Mouse (Mus musculus) myocyte (in vitro differentiated cells): ENCODE measurements around the gene Acoxl. TPM values are rescaled to one million over a fixed set of nuclear protein-coding genes. Genes with fewer than 3 reads are reported as not detected.

Source experiments
- H3K27me3 ChIP-seq: one replicate; pipeline ENCODE4 v1.6.1; 2011; ENCODE audit not compliant: control insufficient read depth, insufficient read depth, insufficient read length
- H3K36me3 ChIP-seq: one replicate; pipeline ENCODE4 v1.6.1; 2011; ENCODE audit not compliant: control insufficient read depth, insufficient read depth
- H3K4me2 ChIP-seq: one replicate; pipeline ENCODE4 v1.6.1; 2011; ENCODE audit warnings: low read depth, control low read depth
- H3K4me3 ChIP-seq: one replicate; pipeline ENCODE4 v1.5.1; 2011; ENCODE audit warnings: mild to moderate bottlenecking, control low read depth, moderate library complexity
- H3K79me2 ChIP-seq: one replicate; pipeline ENCODE4 v1.6.1; 2011; ENCODE audit not compliant: control insufficient read depth, insufficient read depth
- H3ac ChIP-seq: one replicate; pipeline ENCODE4 v1.6.1; 2011; ENCODE audit not compliant: control insufficient read depth, insufficient read length
- CEBPB ChIP-seq: IDR thresholded peaks from 2 replicates; pipeline ENCODE4 v1.6.1; 2011; ENCODE audit warnings: mild to moderate bottlenecking, moderate library complexity; ENCODE audit not compliant: poor library complexity, insufficient read depth, severe bottlenecking
- E2F4 ChIP-seq: IDR thresholded peaks from one replicate; pipeline ENCODE4 v1.6.1; 2011; ENCODE audit warnings: mild to moderate bottlenecking, control low read depth, moderate library complexity; ENCODE audit not compliant: insufficient read depth
- MAX ChIP-seq: IDR thresholded peaks from one replicate; pipeline ENCODE4 v1.6.1; 2011; ENCODE audit warnings: low read depth, mild to moderate bottlenecking, control low read depth
- MYOD1 ChIP-seq, 3 experiments: IDR thresholded peaks; one replicate each; pipeline ENCODE4 v1.6.1; 2011; ENCODE audit warnings: control low read depth in 2 of 3, low read depth in 2 of 3, mild to moderate bottlenecking in 2 of 3, moderate library complexity in 1 of 3; ENCODE audit not compliant: insufficient read length in 2 of 3, control insufficient read depth in 1 of 3
- MYOG ChIP-seq, 3 experiments: IDR thresholded peaks; one replicate each; pipeline ENCODE4 v1.6.1; 2011; ENCODE audit warnings: control low read depth in 2 of 3, low read depth in 2 of 3, mild to moderate bottlenecking in 2 of 3; ENCODE audit not compliant: insufficient read length in 2 of 3, control insufficient read depth in 1 of 3, insufficient read depth in 1 of 3
- POLR2A ChIP-seq: IDR thresholded peaks from one replicate; pipeline ENCODE4 v1.6.1; 2011; ENCODE audit warnings: low read depth, mild to moderate bottlenecking, control low read depth, moderate library complexity; ENCODE audit not compliant: insufficient read length
- POLR2AphosphoS2 ChIP-seq: IDR thresholded peaks from one replicate; pipeline ENCODE4 v1.6.1; 2011; ENCODE audit warnings: low read depth, control low read depth; ENCODE audit not compliant: insufficient read length
- REST ChIP-seq: IDR thresholded peaks from one replicate; pipeline ENCODE4 v1.6.1; 2011; ENCODE audit warnings: mild to moderate bottlenecking, control low read depth, moderate library complexity; ENCODE audit not compliant: insufficient read depth, insufficient read length
- SRF ChIP-seq: IDR thresholded peaks from one replicate; pipeline ENCODE4 v1.6.1; 2011; ENCODE audit warnings: low read depth; ENCODE audit not compliant: control insufficient read depth, insufficient read length
- TCF12 ChIP-seq: IDR thresholded peaks from one replicate; pipeline ENCODE4 v1.6.1; 2011; ENCODE audit warnings: mild to moderate bottlenecking, control low read depth; ENCODE audit not compliant: poor library complexity, insufficient read depth, severe bottlenecking
- TCF3 ChIP-seq: IDR thresholded peaks from one replicate; pipeline ENCODE4 v1.6.1; 2011; ENCODE audit warnings: low read depth, control low read depth; ENCODE audit not compliant: insufficient read length
- USF1 ChIP-seq: IDR thresholded peaks from one replicate; pipeline ENCODE4 v1.6.1; 2011; ENCODE audit warnings: low read depth, mild to moderate bottlenecking, control low read depth, moderate library complexity
- polyA plus RNA-seq: library from polyadenylated mRNA; unstranded; fragments of >200 nt; fragmentation: generic; extraction: Trizol; gene quantifications from one replicate; pipeline ENCODE4 v1.2.1, GENCODE M21; 2012; ENCODE audit warnings: missing spikeins

The Acoxl gene
- polyA plus RNA-seq, 1 experiment = 0.01 TPM

DNA sequence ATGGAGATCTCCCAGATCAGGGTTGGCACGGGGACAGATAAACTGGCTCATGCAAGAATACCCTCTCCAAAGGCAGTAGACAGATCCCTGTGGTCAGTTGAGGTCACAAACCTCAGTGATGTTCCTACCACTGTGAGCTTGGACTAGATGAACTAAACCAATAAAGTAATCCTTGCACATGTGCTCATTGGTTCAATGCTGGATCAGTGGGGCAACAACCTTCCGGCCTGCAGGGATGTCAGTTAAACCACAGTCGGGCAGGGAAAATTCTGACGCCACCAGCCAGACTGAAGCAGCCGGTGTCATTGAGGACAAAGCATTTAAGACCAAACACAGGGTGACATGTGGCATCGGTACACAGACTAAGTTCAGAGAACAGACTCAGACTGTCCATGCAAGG lies 224.1 kb downstream of the Acoxl start:
- Histone ChIP-seq H3K79me2 (no peaks in the 10 kb centered on the region), H3K27me3 (no peaks in the 10 kb centered on the region), H3K4me2 (no peak overlapping the region), H3ac (no peak overlapping the region), H3K36me3 (no peaks in the 10 kb centered on the region), H3K4me3 (no peak overlapping the region)
- TF ChIP-seq TCF12 (no peak), POLR2AphosphoS2 (no peak), REST (no peak), MYOD1 (IDR thresholded peaks at IDR 0.05; ENCODE audit: control insufficient read depth in 1 of 3, insufficient read length in 2 of 3, low read depth in 2 of 3) (no peak), TCF3 (no peak), USF1 (no peak), POLR2A (no peak), SRF (no peak), MYOG (IDR thresholded peaks at IDR 0.05; ENCODE audit: control insufficient read depth in 1 of 3, insufficient read depth in 1 of 3, insufficient read length in 2 of 3, low read depth in 2 of 3) (no peak), CEBPB (no peak), E2F4 (no peak), MAX (no peak)

DNA sequence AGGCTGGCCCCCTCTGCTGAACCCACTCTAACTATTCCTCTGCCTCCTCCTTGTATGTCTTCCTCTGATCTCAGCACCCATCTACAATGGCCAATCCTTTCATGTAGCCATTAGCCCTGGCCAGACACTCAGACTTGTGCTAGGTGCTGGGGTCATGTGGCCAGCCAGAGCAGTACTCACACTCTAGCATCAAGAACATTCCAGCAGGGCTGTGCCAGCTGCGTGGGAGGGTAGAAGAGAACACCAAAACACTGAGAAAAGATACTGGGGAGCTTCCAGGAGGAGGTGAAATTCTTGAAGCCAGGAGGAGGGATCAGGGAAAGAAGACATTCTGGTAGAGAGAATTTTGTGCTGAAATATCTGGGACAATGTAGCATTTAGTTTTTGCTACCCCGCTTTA lies 226.3 kb downstream of the Acoxl start:
- no peak overlapping the region for H3ac ChIP-seq
- H3K4me3 ChIP-seq = no peak overlapping the region
- TF ChIP-seq MYOD1 (IDR thresholded peaks at IDR 0.05; ENCODE audit: control insufficient read depth in 1 of 3, insufficient read length in 2 of 3, low read depth in 2 of 3) = no peak
- peak; percentile 6 for TF ChIP-seq USF1
- no peak overlapping the region for H3K4me2 ChIP-seq
- no peaks in the 10 kb centered on the region for H3K27me3 ChIP-seq
- no peaks in the 10 kb centered on the region for H3K36me3 ChIP-seq
- H3K79me2 ChIP-seq = no peaks in the 10 kb centered on the region

DNA sequence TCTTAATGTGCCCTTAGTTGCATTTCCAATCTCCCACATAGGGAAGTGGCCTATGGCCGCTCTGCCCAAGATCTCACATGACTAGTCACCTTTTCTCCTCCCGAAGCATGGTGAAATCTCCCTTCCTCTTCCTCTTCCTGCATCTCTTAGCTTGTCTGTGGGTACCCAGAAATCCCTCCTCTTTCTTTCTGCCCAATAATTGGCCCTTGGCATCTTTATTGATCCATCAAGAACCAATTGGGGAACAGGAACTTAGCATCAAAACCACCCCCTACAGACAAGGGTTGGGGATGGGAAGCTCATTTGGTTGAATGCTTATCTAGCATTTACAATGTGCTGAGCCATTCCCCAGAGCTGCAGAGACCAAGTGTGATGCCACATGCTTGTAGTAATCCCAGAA lies 226.9 kb downstream of the Acoxl start:
- H3K4me3 ChIP-seq = no peak overlapping the region
- H3ac ChIP-seq = no peak overlapping the region
- H3K4me2 ChIP-seq = no peak overlapping the region
- no peaks in the 10 kb centered on the region for H3K36me3 ChIP-seq
- no peaks in the 10 kb centered on the region for H3K27me3 ChIP-seq
- no peaks in the 10 kb centered on the region for H3K79me2 ChIP-seq
- TF ChIP-seq POLR2A = no peak
- no peak for TF ChIP-seq CEBPB

- TF ChIP-seq CEBPB (no peak), MAX (no peak), MYOD1 (IDR thresholded peaks at IDR 0.05; ENCODE audit: control insufficient read depth in 1 of 3, insufficient read length in 2 of 3, low read depth in 2 of 3) (no peak), TCF3 (no peak), E2F4 (no peak), MYOG (IDR thresholded peaks at IDR 0.05; ENCODE audit: control insufficient read depth in 1 of 3, insufficient read depth in 1 of 3, insufficient read length in 2 of 3, low read depth in 2 of 3) (no peak), REST (no peak), POLR2AphosphoS2 (no peak), USF1 (no peak), SRF (no peak), POLR2A (no peak), TCF12 (no peak)
- Histone ChIP-seq H3K36me3 (no peaks in the 10 kb centered on the region), H3K79me2 (no peaks in the 10 kb centered on the region), H3K4me2 (no peak overlapping the region), H3ac (no peak overlapping the region), H3K4me3 (no peak overlapping the region), H3K27me3 (peaks cover 4% of the 10 kb centered on the region)
Measured at GRCm38 (mm10) chr2:128067162-128067561, 228.5 kb downstream of the Acoxl start.

DNA sequence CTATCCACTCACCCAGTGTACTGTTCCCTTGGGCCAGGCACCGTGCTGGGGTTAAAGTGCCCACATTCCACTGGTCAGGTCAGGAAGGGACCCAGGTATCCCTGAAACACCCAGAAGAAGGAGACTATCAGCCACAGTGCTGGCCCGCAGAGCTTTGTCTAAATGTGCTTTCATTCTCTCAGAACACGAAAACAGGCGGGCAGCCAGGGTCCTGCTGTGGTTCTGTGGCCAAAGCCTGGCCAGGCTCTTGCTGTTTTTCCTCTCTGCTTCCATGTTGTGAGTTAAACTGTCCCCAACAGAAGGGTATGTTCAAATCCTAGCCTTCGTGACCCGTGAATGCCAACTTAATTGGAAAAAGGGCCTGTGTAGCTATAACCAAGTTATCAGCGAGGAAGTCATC lies 228.9 kb downstream of the Acoxl start:
- H3K4me3 ChIP-seq = no peak overlapping the region
- H3K79me2 ChIP-seq = no peaks in the 10 kb centered on the region
- H3ac ChIP-seq = no peak overlapping the region
- H3K27me3 ChIP-seq = peaks cover 4% of the 10 kb centered on the region
- no peaks in the 10 kb centered on the region for H3K36me3 ChIP-seq
- no peak overlapping the region for H3K4me2 ChIP-seq
- TF ChIP-seq REST (no peak), SRF (no peak), TCF3 (no peak), MYOD1 (IDR thresholded peaks at IDR 0.05; ENCODE audit: control insufficient read depth in 1 of 3, insufficient read length in 2 of 3, low read depth in 2 of 3) (no peak), POLR2A (no peak), MYOG (IDR thresholded peaks at IDR 0.05; ENCODE audit: control insufficient read depth in 1 of 3, insufficient read depth in 1 of 3, insufficient read length in 2 of 3, low read depth in 2 of 3) (no peak), MAX (no peak), CEBPB (no peak), POLR2AphosphoS2 (no peak), E2F4 (no peak), TCF12 (no peak), USF1 (no peak)
